11 mouse cellular contexts compared by ENCODE assay signal in the genomic region with DNA sequence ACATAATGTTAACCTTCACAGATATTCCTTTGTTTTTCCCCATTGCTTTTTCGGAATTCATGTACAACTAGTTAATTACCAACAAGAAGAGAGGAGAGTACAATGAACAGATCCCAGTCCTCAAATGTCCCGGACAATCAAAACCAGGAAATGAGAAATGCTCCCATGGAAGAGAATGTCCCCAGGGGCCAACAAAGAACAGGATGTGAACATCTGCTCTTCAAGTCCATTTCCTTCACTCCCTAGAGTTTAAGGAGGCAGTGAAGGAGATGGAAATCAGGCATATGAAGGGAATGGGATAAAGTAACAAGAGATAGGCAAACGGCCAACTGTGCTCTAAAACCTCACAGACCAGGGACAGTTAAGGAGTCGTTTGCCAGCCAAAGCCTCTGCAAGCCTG. TPM values are rescaled to one million over a fixed set of nuclear protein-coding genes. Genes with fewer than 3 reads are reported as not detected.
DNase-seq lines count a peak whose midpoint lies in the region; ATAC-seq and TF ChIP-seq lines count a peak whose summit lies in the region.
"Had no signal": no experiment of that assay in that cellular context is flagged by ENCODE, and none has a peak within 500 bp of the region (broad histone marks: within the 10 kb centered on the region; RNA-seq: fewer than 3 reads in every experiment).

No protein-coding gene starts in this region.

- no peaks in the 10 kb centered on the region for H3K36me3 ChIP-seq in embryonic facial prominence, embryonic 11.5 days (replicated peaks; ENCODE audit: control insufficient read depth, insufficient read depth, low read depth, low read length)
- H3K36me3 ChIP-seq in embryonic facial prominence, embryonic 10.5 days (replicated peaks): no peaks in the 10 kb centered on the region
- no peaks in the 10 kb centered on the region for H3K36me3 ChIP-seq in midbrain, embryonic 14.5 days (ENCODE audit: control insufficient read depth, insufficient read depth, low read length)
- H3K36me3 ChIP-seq in midbrain, embryonic 11.5 days (ENCODE audit: control insufficient read depth, insufficient read depth, low read length): no peaks in the 10 kb centered on the region
- H3K36me3 ChIP-seq in neural tube, embryonic 15.5 days: no peaks in the 10 kb centered on the region
- H3K36me3 ChIP-seq: limb, embryonic 15.5 days had no signal

- no peak for ATAC-seq in embryonic facial prominence, embryonic 11.5 days (replicated peaks; ENCODE audit: insufficient number of reproducible peaks, low FRiP score, low TSS enrichment, low read depth)
- no peak for ATAC-seq in midbrain, embryonic 14.5 days (ENCODE audit: low FRiP score, low TSS enrichment)
- ATAC-seq in midbrain, embryonic 11.5 days (ENCODE audit: low FRiP score): no peak
- ATAC-seq in neural tube, embryonic 15.5 days (ENCODE audit: low FRiP score): no peak

- DNase-seq in embryonic facial prominence, embryonic 11.5 days (ENCODE audit: low spot score): peak; percentile 37
- DNase-seq in embryonic facial prominence, embryonic 10.5 days (ENCODE audit: low spot score): no peak
- peak; percentile 16 for DNase-seq in midbrain, embryonic 14.5 days
- DNase-seq in midbrain, embryonic 11.5 days (ENCODE audit: low spot score, missing footprints): no peak
- DNase-seq in kidney, adult 9 months: peak; percentile 47
- DNase-seq in adrenal gland, postnatal 25 days: no peak
- DNase-seq in layer of hippocampus, adult 2 months (ENCODE audit: low spot score in 2 of 2): no peak
- DNase-seq: cerebellum, adult 11-12 months; thymus, adult 18-20 months had no signal

- H3K4me2 ChIP-seq in embryonic facial prominence, embryonic 11.5 days (ENCODE audit: low read depth, low read length): no peak overlapping the region
- H3K4me2 ChIP-seq in midbrain, embryonic 14.5 days (ENCODE audit: low read length): no peak overlapping the region
- no peak overlapping the region for H3K4me2 ChIP-seq in midbrain, embryonic 11.5 days
- no peak overlapping the region for H3K4me2 ChIP-seq in neural tube, embryonic 15.5 days
- H3K4me2 ChIP-seq: limb, embryonic 15.5 days had no signal

- no peak overlapping the region for H3K4me3 ChIP-seq in embryonic facial prominence, embryonic 11.5 days (ENCODE audit: low read depth, low read length)
- no peak overlapping the region for H3K4me3 ChIP-seq in embryonic facial prominence, embryonic 10.5 days
- H3K4me3 ChIP-seq in midbrain, embryonic 14.5 days (replicated peaks; ENCODE audit: low read depth, low read length): no peak overlapping the region
- H3K4me3 ChIP-seq in midbrain, embryonic 11.5 days (ENCODE audit: low read depth, low read length): no peak overlapping the region
- no peak overlapping the region for H3K4me3 ChIP-seq in neural tube, embryonic 15.5 days (replicated peaks)
- no peak overlapping the region for H3K4me3 ChIP-seq in layer of hippocampus, adult 2 months
- H3K4me3 ChIP-seq: limb, embryonic 15.5 days had no signal

- H3K27me3 ChIP-seq in embryonic facial prominence, embryonic 11.5 days (ENCODE audit: control insufficient read depth, insufficient read depth, low read length): no peaks in the 10 kb centered on the region
- H3K27me3 ChIP-seq in embryonic facial prominence, embryonic 10.5 days (replicated peaks; ENCODE audit: low read depth, poor library complexity, severe bottlenecking): no peaks in the 10 kb centered on the region
- no peaks in the 10 kb centered on the region for H3K27me3 ChIP-seq in midbrain, embryonic 14.5 days (ENCODE audit: control insufficient read depth, insufficient read depth, low read length)
- H3K27me3 ChIP-seq in midbrain, embryonic 11.5 days (ENCODE audit: control insufficient read depth, insufficient read depth, low read length): no peaks in the 10 kb centered on the region
- no peaks in the 10 kb centered on the region for H3K27me3 ChIP-seq in neural tube, embryonic 15.5 days (replicated peaks)
- H3K27me3 ChIP-seq: limb, embryonic 15.5 days had no signal

- no peak for TF ChIP-seq CTCF in layer of hippocampus, adult 2 months (conservative IDR thresholded peaks at IDR 0.05)

- WGBS in embryonic facial prominence, embryonic 11.5 days: 18% methylated on average over 4 of the region's 4 CpGs
- WGBS in embryonic facial prominence, embryonic 10.5 days: 26% methylated on average over 4 of the region's 4 CpGs
- 46% methylated on average over 4 of the region's 4 CpGs for WGBS in midbrain, embryonic 14.5 days
- 65% methylated on average over 4 of the region's 4 CpGs for WGBS in midbrain, embryonic 11.5 days
- 27% methylated on average over 4 of the region's 4 CpGs for WGBS in neural tube, embryonic 15.5 days

- H3K9me3 ChIP-seq in embryonic facial prominence, embryonic 11.5 days (replicated peaks; ENCODE audit: control insufficient read depth, low read length): no peaks in the 10 kb centered on the region
- H3K9me3 ChIP-seq in embryonic facial prominence, embryonic 10.5 days: no peaks in the 10 kb centered on the region
- H3K9me3 ChIP-seq in midbrain, embryonic 14.5 days (ENCODE audit: control insufficient read depth, low read length): no peaks in the 10 kb centered on the region
- H3K9me3 ChIP-seq in midbrain, embryonic 11.5 days (ENCODE audit: control insufficient read depth, low read length): no peaks in the 10 kb centered on the region
- H3K9me3 ChIP-seq in neural tube, embryonic 15.5 days (replicated peaks): no peaks in the 10 kb centered on the region
- H3K9me3 ChIP-seq: limb, embryonic 15.5 days had no signal

- H3K27ac ChIP-seq in embryonic facial prominence, embryonic 11.5 days (replicated peaks; ENCODE audit: low read depth, low read length): no peak overlapping the region
- H3K27ac ChIP-seq in embryonic facial prominence, embryonic 10.5 days (replicated peaks): no peak overlapping the region
- no peak overlapping the region for H3K27ac ChIP-seq in midbrain, embryonic 14.5 days (replicated peaks; ENCODE audit: low read depth, low read length)
- H3K27ac ChIP-seq in midbrain, embryonic 11.5 days (ENCODE audit: low read depth, low read length): no peak overlapping the region
- 0 out of 2 replicates have a peak overlapping the region, but pooled peaks have one; percentile 10 for H3K27ac ChIP-seq in neural tube, embryonic 15.5 days (replicated peaks)
- H3K27ac ChIP-seq in layer of hippocampus, adult 2 months: no peak overlapping the region
- H3K27ac ChIP-seq: limb, embryonic 15.5 days had no signal

- no peak overlapping the region for H3K9ac ChIP-seq in embryonic facial prominence, embryonic 11.5 days (replicated peaks; ENCODE audit: low read length)
- H3K9ac ChIP-seq in midbrain, embryonic 14.5 days (replicated peaks; ENCODE audit: low read length): no peak overlapping the region
- H3K9ac ChIP-seq in midbrain, embryonic 11.5 days (ENCODE audit: low read length): no peak overlapping the region
- no peak overlapping the region for H3K9ac ChIP-seq in neural tube, embryonic 15.5 days (replicated peaks)
- H3K9ac ChIP-seq: limb, embryonic 15.5 days had no signal

- no peaks in the 10 kb centered on the region for H3K4me1 ChIP-seq in embryonic facial prominence, embryonic 11.5 days (ENCODE audit: control insufficient read depth, insufficient read depth, low read length)
- H3K4me1 ChIP-seq in embryonic facial prominence, embryonic 10.5 days: peaks cover 23% of the 10 kb centered on the region
- H3K4me1 ChIP-seq in midbrain, embryonic 14.5 days (ENCODE audit: control insufficient read depth, insufficient read depth, low read length): peaks cover 10% of the 10 kb centered on the region
- peaks cover 2% of the 10 kb centered on the region; the same call in 1 of the 2 replicates for H3K4me1 ChIP-seq in midbrain, embryonic 11.5 days (ENCODE audit: control insufficient read depth, insufficient read depth, low read length)
- H3K4me1 ChIP-seq in neural tube, embryonic 15.5 days: peaks cover 21% of the 10 kb centered on the region
- H3K4me1 ChIP-seq: limb, embryonic 15.5 days had no signal

RNA-seq across cellular contexts. Expression of a gene that starts 53.3 kb away (rescaled TPM):
- 50.4 and 61.1 TPM in 2 replicates for polyA plus RNA-seq in embryonic facial prominence, embryonic 11.5 days (2014; fragmentation: Nextera tagmentation; extraction: Ambion mirVana)
- polyA plus RNA-seq in embryonic facial prominence, embryonic 10.5 days (2016; fragmentation: Nextera tagmentation; extraction: Ambion mirVana): 38.2 and 40.0 TPM in 2 replicates
- 105 and 129 TPM in 2 replicates for polyA plus RNA-seq in midbrain, embryonic 14.5 days (2014; fragmentation: Nextera tagmentation; extraction: Ambion mirVana)
- polyA plus RNA-seq in midbrain, embryonic 11.5 days (2014; fragmentation: Nextera tagmentation; extraction: Ambion mirVana): 84.0 and 86.7 TPM in 2 replicates
- 78.8 and 101 TPM in 2 replicates for polyA plus RNA-seq in neural tube, embryonic 15.5 days (2015; fragmentation: Nextera tagmentation; extraction: Ambion mirVana)
- 11.3 and 13.2 TPM in 2 replicates for total RNA-seq in adrenal gland, postnatal 25 days (2021)
- 1,000 to 10,000 TPM; 1,742 to 1,751 TPM for total RNA-seq in layer of hippocampus, adult 2 months (2021)

Comparison
In these comparisons a context has a peak if more than half of its experiments do, and no peak if none do; other contexts are left out.
1. DNase-seq: peak in embryonic facial prominence, embryonic 11.5 days (single experiment), midbrain, embryonic 14.5 days (single experiment) and kidney, adult 9 months (single experiment); none in embryonic facial prominence, embryonic 10.5 days (single experiment), midbrain, embryonic 11.5 days (single experiment), adrenal gland, postnatal 25 days (single experiment) and layer of hippocampus, adult 2 months (0 of 2).